Mouse (Mus musculus) fat pad, adult 2 months (tissue): Measurements from ENCODE around the gene Adcy7.

ENCODE experiments used
- DNase-seq: peaks from one replicate; pipeline ENCODE4 v3.0.0-alpha.2; 2011; ENCODE audit warnings: low read depth, low spot score; ENCODE audit errors: extremely low read depth

Gene Adcy7

GRCm38 (mm10) chr8:88270086-88270485 is 2.1 kb upstream of the Adcy7 start:
- no peak for DNase-seq

GRCm38 (mm10) chr8:88273051-88273430 is 838 bp downstream of the Adcy7 start:
- DNase-seq = no peak

GRCm38 (mm10) chr8:88274090-88274489 is 1.9 kb downstream of the Adcy7 start:
- DNase-seq = no peak

GRCm38 (mm10) chr8:88279220-88279619 is 7.0 kb downstream of the Adcy7 start:
- no peak for DNase-seq

- peak; percentile 46 for DNase-seq
Observed at GRCm38 (mm10) chr8:88279670-88280069, 7.5 kb downstream of the Adcy7 start.

- no peak for DNase-seq
Observed at GRCm38 (mm10) chr8:88280904-88281303, 8.7 kb downstream of the Adcy7 start.

GRCm38 (mm10) chr8:88282684-88283083 is 10.5 kb downstream of the Adcy7 start:
- peak; percentile 49 for DNase-seq

GRCm38 (mm10) chr8:88283243-88284115 is 11.3 kb downstream of the Adcy7 start:
- no peak for DNase-seq

- DNase-seq = no peak
Observed at GRCm38 (mm10) chr8:88284738-88285137, 12.5 kb downstream of the Adcy7 start.

- DNase-seq = no peak
Observed at GRCm38 (mm10) chr8:88285469-88286356, 13.5 kb downstream of the Adcy7 start.

- no peak for DNase-seq
Observed at GRCm38 (mm10) chr8:88286421-88286960, 14.3 kb downstream of the Adcy7 start.

GRCm38 (mm10) chr8:88288622-88289242 is 16.5 kb downstream of the Adcy7 start:
- DNase-seq = no peak

GRCm38 (mm10) chr8:88289901-88290300 is 17.7 kb downstream of the Adcy7 start:
- no peak for DNase-seq

GRCm38 (mm10) chr8:88290326-88291304 is 18.4 kb downstream of the Adcy7 start:
- DNase-seq = no peak

- no peak for DNase-seq
Observed at GRCm38 (mm10) chr8:88291305-88291690, 19.1 kb downstream of the Adcy7 start.

- DNase-seq = no peak
Observed at GRCm38 (mm10) chr8:88292926-88293325, 20.7 kb downstream of the Adcy7 start.

GRCm38 (mm10) chr8:88293590-88294356 is 21.6 kb downstream of the Adcy7 start:
- no peak for DNase-seq

- DNase-seq = no peak
Observed at GRCm38 (mm10) chr8:88294977-88295376, 22.8 kb downstream of the Adcy7 start.
